Mouse (Mus musculus) neural tube, embryonic 11.5 days (tissue): ENCODE data around the gene Cyp1a1. TPM values are rescaled to one million over a fixed set of nuclear protein-coding genes. Genes with fewer than 3 reads are reported as not detected.
A peak's percentile ranks its signal among the peaks of the same experiment; 100 is the strongest.

Source experiments
- ATAC-seq: fragments of 200-750 bp; cut with Nextera tagmentation; 2 replicates; pipeline ENCODE4 v1.8.0; 2017; ENCODE audit warnings: moderate number of reproducible peaks, mild to moderate bottlenecking, moderate TSS enrichment, moderate library complexity; ENCODE audit not compliant: insufficient read depth, low FRiP score, low TSS enrichment
- DNase-seq: peaks from one replicate; pipeline ENCODE4 v3.0.0-alpha.2; 2015; ENCODE audit warnings: low spot score
- H3K27ac ChIP-seq: fragments of 300-500 bp; sonication (generic); 2 replicates; pipeline ENCODE4 v1.5.1; 2014; ENCODE audit warnings: low read depth, mild to moderate bottlenecking, low read length
- H3K27me3 ChIP-seq: fragments of 300-500 bp; sonication (generic); 2 replicates; pipeline ENCODE4 v1.6.1; 2014; ENCODE audit warnings: mild to moderate bottlenecking, low read length, mixed read lengths; ENCODE audit not compliant: control insufficient read depth, insufficient read depth
- H3K36me3 ChIP-seq: fragments of 300-500 bp; sonication (generic); 2 replicates; pipeline ENCODE4 v1.6.1; 2014; ENCODE audit warnings: mild to moderate bottlenecking, low read length, moderate library complexity, mixed read lengths; ENCODE audit not compliant: control insufficient read depth, insufficient read depth
- H3K4me1 ChIP-seq: fragments of 300-500 bp; sonication (generic); 2 replicates; pipeline ENCODE4 v1.6.1; 2014; ENCODE audit warnings: low read length, mixed read lengths; ENCODE audit not compliant: control insufficient read depth, insufficient read depth
- H3K4me2 ChIP-seq: fragments of 300-500 bp; sonication (generic); 2 replicates; pipeline ENCODE4 v1.6.1; 2014; ENCODE audit warnings: low read depth, mild to moderate bottlenecking, moderate library complexity
- H3K4me3 ChIP-seq: fragments of 300-500 bp; sonication (generic); 2 replicates; pipeline ENCODE4 v1.5.1; 2014; ENCODE audit warnings: low read depth, low read length
- H3K9ac ChIP-seq: fragments of 300-500 bp; sonication (generic); 2 replicates; pipeline ENCODE4 v1.6.1; 2014; ENCODE audit warnings: mild to moderate bottlenecking, low read length
- H3K9me3 ChIP-seq: fragments of 300-500 bp; sonication (generic); 2 replicates; pipeline ENCODE4 v1.6.1; 2016; ENCODE audit warnings: low read length; ENCODE audit not compliant: control insufficient read depth
- WGBS: fragments of 180-500 bp; shearing (Covaris S2); extraction: QIAGEN DNeasy Blood & Tissue Kit; methylation state at CpG from one replicate; pipeline ENCODE4 v1.1.7; 2014; 5-methylcytosine and 5-hydroxymethylcytosine counted together
- polyA plus RNA-seq: library from polyadenylated mRNA; unstranded; fragments of >200 nt; fragmentation: Nextera tagmentation; extraction: Ambion mirVana; gene quantifications from 2 replicates; pipeline ENCODE4 v1.2.1, GENCODE M21; 2014

Cyp1a1 gene
- polyA plus RNA-seq, 1 experiment from 2014 or later: not detected

DNA sequence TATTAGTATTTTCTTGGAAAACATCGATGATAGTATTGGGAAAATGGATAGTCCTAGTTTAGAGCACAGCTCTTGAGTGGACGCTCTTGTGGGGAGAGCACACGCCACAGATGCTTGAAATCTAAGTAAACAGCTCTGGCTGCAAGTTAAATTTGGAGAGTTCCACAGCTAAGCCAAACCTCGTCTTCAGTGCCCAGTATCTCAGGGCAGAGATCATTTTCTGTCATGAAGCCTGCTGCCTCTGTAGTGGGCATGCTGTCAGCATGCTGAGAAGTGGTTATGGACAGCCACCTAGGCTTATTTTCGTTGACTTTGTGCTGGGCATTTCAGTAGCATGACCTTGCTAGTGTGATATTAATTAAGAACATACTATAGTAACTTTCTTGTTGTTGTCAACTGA, 36.1 kb downstream of the Cyp1a1 start:
- ATAC-seq (no peak), DNase-seq (no peak)
- H3K4me2 ChIP-seq: no peak overlapping the region
- H3K9ac ChIP-seq: no peak overlapping the region
- no peak overlapping the region for H3K4me3 ChIP-seq
- no peak overlapping the region for H3K27ac ChIP-seq
- WGBS: 91% methylated on average over 5 of the region's 5 CpGs
- no peaks in the 10 kb centered on the region for H3K27me3 ChIP-seq
- peaks cover 2% of the 10 kb centered on the region; the same call in 1 of the 2 replicates for H3K36me3 ChIP-seq
- H3K9me3 ChIP-seq: no peaks in the 10 kb centered on the region
- H3K4me1 ChIP-seq: no peaks in the 10 kb centered on the region

DNA sequence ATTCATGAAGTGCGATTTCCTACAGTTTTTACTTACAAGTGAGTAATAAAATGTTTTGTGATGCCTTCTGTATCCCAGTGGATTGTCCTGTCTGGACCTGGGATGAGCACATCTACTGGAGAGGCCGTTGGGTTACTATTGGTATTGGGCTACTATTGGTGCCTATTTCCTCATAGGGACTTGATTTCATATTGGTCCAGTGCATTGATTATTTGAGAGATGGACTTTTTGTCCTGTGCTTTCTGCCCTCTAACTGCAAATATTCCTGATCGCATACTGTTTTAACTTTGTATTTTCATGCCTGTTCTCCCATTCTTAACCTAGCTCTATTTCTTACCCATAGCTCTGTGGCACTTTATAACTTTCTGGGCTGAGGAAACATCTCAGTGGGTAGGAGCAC, 37.0 kb downstream of the Cyp1a1 start:
- Histone ChIP-seq H3K27ac (no peak overlapping the region), H3K36me3 (peaks cover 2% of the 10 kb centered on the region), H3K9me3 (no peaks in the 10 kb centered on the region), H3K4me1 (no peaks in the 10 kb centered on the region), H3K4me2 (no peak overlapping the region), H3K9ac (no peak overlapping the region), H3K4me3 (no peak overlapping the region), H3K27me3 (no peaks in the 10 kb centered on the region)
- 94% methylated on average over 3 of the region's 3 CpGs for WGBS
- ATAC-seq (no peak), DNase-seq (no peak)

DNA sequence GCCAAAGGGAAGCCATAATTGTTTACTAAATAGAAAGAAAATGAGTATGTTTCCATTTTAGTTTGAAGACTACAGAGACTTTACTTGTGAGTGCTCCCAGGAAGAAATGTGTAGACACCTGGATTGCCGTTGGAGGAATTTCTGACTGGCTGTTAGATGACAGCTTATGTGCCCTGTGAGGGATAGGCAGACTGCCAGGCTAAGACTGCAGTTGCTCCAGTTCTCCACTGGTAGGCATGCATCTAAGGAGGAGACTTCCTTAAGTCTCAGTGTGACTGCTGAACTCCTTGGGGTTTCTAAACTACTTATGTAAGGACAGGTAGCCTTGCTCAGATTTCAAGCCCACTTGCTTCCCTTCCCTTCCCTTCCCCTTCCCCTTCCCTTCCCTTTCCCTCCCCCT, 40.6 kb downstream of the Cyp1a1 start:
- DNase-seq (no peak), ATAC-seq (no peak)
- H3K9ac ChIP-seq: no peak overlapping the region
- no peak overlapping the region for H3K4me2 ChIP-seq
- H3K9me3 ChIP-seq: no peaks in the 10 kb centered on the region
- H3K27me3 ChIP-seq: no peaks in the 10 kb centered on the region
- no peak overlapping the region for H3K27ac ChIP-seq
- 100% methylated on average over 1 of the region's 1 CpGs for WGBS
- no peaks in the 10 kb centered on the region; the same call in 1 of the 2 replicates for H3K36me3 ChIP-seq
- H3K4me1 ChIP-seq: no peaks in the 10 kb centered on the region
- no peak overlapping the region for H3K4me3 ChIP-seq

DNA sequence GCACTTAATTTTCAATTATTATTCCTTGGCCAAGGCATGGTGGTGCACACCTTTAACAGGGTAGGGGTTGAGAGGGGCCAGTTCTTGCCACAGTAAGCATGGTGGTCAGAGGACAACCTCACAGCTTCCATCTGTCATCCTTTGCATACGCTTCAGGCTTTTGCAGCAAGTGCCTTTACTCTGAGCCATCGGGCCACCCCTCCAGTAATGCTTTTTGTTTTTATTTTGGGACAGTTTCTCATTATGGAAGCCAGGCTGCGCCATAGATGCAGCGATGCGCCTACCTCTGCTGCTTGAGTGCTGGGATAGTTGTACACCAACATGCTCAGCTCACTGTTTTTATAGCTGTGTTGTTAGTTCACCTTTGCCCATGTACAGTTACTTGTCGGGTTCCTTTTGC, 45.9 kb downstream of the Cyp1a1 start:
- H3K4me1 ChIP-seq: no peaks in the 10 kb centered on the region
- H3K4me2 ChIP-seq: no peak overlapping the region
- H3K9me3 ChIP-seq: no peaks in the 10 kb centered on the region
- no peak overlapping the region for H3K9ac ChIP-seq
- H3K27ac ChIP-seq: no peak overlapping the region
- H3K27me3 ChIP-seq: no peaks in the 10 kb centered on the region
- no peak for DNase-seq
- 95% methylated on average over 6 of the region's 6 CpGs for WGBS
- ATAC-seq: no peak
- H3K4me3 ChIP-seq: no peak overlapping the region
- H3K36me3 ChIP-seq: no peaks in the 10 kb centered on the region; the same call in 1 of the 2 replicates

DNA sequence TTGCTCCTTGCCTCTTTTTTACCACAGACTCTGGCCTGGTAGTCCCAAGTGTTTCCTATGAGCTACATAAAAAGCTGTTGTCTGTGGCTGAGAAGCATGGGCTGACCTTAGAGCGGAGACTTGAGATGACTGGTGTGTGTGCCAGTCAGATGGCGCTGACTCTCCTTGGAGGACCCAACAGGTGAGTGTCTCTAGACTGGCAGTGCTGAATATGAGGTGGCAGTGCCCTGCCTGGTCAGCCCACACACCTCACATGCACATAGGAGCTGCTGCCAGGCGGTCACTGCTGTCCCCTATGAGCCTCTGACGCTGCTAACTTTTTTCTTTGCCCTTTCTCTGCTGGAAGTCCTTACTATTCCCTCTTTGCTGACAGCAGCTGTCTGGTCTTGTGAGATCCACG, 52.1 kb downstream of the Cyp1a1 start:
- Histone ChIP-seq H3K9ac (no peak overlapping the region), H3K4me3 (no peak overlapping the region), H3K27me3 (no peaks in the 10 kb centered on the region), H3K4me1 (no peaks in the 10 kb centered on the region), H3K27ac (no peak overlapping the region), H3K36me3 (peaks cover 7% of the 10 kb centered on the region), H3K4me2 (no peak overlapping the region), H3K9me3 (no peaks in the 10 kb centered on the region)
- ATAC-seq (no peak), DNase-seq (no peak)
- WGBS: 90% methylated on average over 5 of the region's 5 CpGs

DNA sequence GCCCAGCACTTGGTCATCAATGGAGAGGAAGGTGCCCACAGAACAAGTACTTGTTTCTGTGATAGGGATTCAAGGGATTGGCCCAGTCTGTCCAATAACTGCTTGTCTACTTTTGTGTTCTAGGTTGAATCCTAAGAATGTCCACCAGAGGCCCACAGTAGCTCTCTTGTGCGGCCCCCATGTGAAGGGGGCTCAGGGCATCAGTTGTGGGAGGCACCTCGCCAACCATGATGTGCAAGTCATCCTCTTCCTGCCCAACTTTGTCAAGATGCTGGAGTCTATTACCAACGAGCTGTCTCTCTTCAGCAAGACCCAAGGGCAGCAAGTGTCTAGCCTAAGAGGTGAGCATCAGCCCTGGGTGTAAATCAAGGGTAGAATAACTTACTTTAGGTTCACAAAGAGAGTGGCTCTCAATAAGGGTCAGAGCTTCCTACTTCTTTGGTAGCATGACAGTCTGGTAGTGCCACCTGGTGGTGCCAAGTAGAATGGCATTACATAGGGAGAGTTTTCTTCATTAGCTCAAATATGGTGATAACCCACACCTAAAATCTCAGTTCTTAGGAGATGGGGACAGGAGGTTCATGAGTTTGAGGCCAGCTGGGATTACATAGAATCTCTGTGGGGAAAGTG, 56.8 kb downstream of the Cyp1a1 start:
- WGBS: 79% methylated on average over 3 of the region's 3 CpGs
- H3K36me3 ChIP-seq: peaks cover 23% of the 10 kb centered on the region

DNA sequence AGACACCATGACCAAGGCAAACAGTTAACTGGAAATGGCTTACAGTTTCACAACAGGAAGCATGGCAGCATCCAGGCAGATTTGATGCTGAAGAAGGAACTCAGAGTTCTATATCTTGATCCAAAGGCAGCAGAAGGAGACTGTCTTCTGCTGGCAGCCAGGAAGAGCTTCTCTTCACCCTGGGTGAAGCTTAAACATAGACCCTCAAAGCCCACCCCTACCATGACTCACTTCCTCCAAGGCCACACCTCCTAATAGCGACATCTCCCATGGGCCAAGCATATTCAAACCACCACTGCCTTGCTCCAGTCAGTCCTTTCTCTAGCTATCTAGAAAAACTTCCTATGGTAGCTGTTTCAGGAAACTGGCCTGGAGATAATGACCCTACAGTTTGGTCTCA, 59.3 kb downstream of the Cyp1a1 start:
- 100% methylated on average over 1 of the region's 1 CpGs for WGBS
- ATAC-seq: no peak

More for the DNA sequence above, 56.8 kb downstream of the Cyp1a1 start:
- Histone ChIP-seq H3K4me3 (no peak overlapping the region), H3K9ac (no peak overlapping the region), H3K27me3 (no peaks in the 10 kb centered on the region), H3K9me3 (no peaks in the 10 kb centered on the region), H3K4me1 (no peaks in the 10 kb centered on the region), H3K4me2 (no peak overlapping the region), H3K27ac (no peak overlapping the region)
- ATAC-seq (no peak), DNase-seq (peak; percentile 42)

DNA sequence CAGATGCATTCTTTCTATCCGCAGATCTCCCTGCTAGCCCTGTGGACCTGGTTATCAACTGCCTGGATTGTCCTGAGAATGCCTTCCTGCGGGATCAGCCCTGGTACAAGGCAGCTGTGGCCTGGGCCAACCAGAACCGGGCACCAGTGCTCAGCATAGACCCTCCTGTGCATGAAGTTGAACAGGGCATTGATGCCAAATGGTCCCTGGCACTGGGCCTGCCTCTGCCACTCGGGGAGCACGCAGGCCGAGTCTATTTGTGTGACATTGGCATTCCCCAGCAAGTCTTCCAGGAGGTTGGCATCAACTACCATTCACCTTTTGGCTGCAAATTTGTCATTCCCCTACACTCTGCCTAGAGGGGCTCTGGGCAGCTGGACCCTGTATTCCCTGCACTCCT, 60.4 kb downstream of the Cyp1a1 start:
- Histone ChIP-seq H3K4me3 (no peak overlapping the region), H3K27ac (no peak overlapping the region), H3K9me3 (no peaks in the 10 kb centered on the region), H3K9ac (no peak overlapping the region), H3K27me3 (no peaks in the 10 kb centered on the region), H3K36me3 (peaks cover 32% of the 10 kb centered on the region), H3K4me1 (no peaks in the 10 kb centered on the region), H3K4me2 (no peak overlapping the region)
- 93% methylated on average over 6 of the region's 6 CpGs for WGBS
- no peak for ATAC-seq
- no peak for DNase-seq

More for the DNA sequence above, 59.3 kb downstream of the Cyp1a1 start:
- no peaks in the 10 kb centered on the region for H3K9me3 ChIP-seq
- DNase-seq: no peak
- H3K36me3 ChIP-seq: peaks cover 28% of the 10 kb centered on the region
- H3K4me2 ChIP-seq: no peak overlapping the region
- no peak overlapping the region for H3K4me3 ChIP-seq
- no peaks in the 10 kb centered on the region for H3K4me1 ChIP-seq
- H3K27ac ChIP-seq: no peak overlapping the region
- no peak overlapping the region for H3K9ac ChIP-seq
- no peaks in the 10 kb centered on the region for H3K27me3 ChIP-seq

DNA sequence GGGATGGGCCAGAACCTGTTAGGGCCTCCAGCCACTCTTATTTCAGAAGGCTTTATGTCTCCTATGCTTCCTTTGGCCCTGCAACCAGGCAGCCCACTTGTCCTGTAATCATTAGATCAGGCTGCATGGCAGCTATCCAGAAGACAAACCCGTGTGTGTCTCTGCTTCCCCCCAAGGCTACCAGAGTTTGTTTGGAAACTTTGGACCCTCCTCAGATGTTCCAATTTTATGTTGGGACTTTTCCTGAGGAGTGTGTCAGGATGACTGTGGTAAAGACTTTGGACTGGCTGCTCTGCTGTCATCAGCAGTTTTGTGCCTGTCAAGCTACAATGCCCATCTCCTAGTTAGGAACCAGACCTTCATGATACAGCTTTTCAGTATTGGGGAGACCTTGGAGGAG, 61.1 kb downstream of the Cyp1a1 start:
- no peaks in the 10 kb centered on the region for H3K27me3 ChIP-seq
- DNase-seq (no peak), ATAC-seq (no peak)
- no peak overlapping the region for H3K4me2 ChIP-seq
- no peaks in the 10 kb centered on the region for H3K4me1 ChIP-seq
- H3K9ac ChIP-seq: no peak overlapping the region
- H3K9me3 ChIP-seq: no peaks in the 10 kb centered on the region
- H3K4me3 ChIP-seq: no peak overlapping the region
- 86% methylated on average over 1 of the region's 1 CpGs for WGBS
- no peak overlapping the region for H3K27ac ChIP-seq
- peaks cover 38% of the 10 kb centered on the region for H3K36me3 ChIP-seq
